Mouse (Mus musculus) gastrocnemius, postnatal 36 days (tissue): ENCODE results near the gene Wwc1. TPM values are rescaled to one million over a fixed set of nuclear protein-coding genes. Genes with fewer than 3 reads are reported as not detected.
"Not testable (repeated sequence)": the region's sequence is repeated elsewhere in the genome, so short reads cannot be mapped to it uniquely, and the experiment has no call there.

Source experiments
- DNase-seq, 2 experiments: peaks; one replicate each; pipeline ENCODE4 v3.0.0; 2022
- intact Hi-C: fragments of 180-260 bp; cut with DNase I; formaldehyde crosslinking; loops from one replicate; pipeline ENCODE4 v1.15.1; 2025
- total RNA-seq, 2 experiments: library from RNA; stranded (reverse); gene quantifications; 2 replicates each; pipeline ENCODE4 v1.2.3; 2021

The Wwc1 gene
- total RNA-seq, 2 experiments from 2014 or later = 0.31 TPM; not detected in 1

GRCm38 (mm10) chr11:35893454-35893853 is 86.9 kb downstream of the Wwc1 start:
- intact Hi-C loops = no loop called here

GRCm38 (mm10) chr11:35893018-35893421 is 87.3 kb downstream of the Wwc1 start:
- intact Hi-C loops = no loop called here
- DNase-seq = no peak

More at GRCm38 (mm10) chr11:35893454-35893853, 86.9 kb downstream of the Wwc1 start:
- no peak for DNase-seq

- DNase-seq = no peak
- intact Hi-C loops = no loop called here
Measured at GRCm38 (mm10) chr11:35892293-35892692, 88.0 kb downstream of the Wwc1 start.

- no peak for DNase-seq
- intact Hi-C loops = no loop called here
Measured at GRCm38 (mm10) chr11:35888790-35889189, 91.5 kb downstream of the Wwc1 start.

GRCm38 (mm10) chr11:35882777-35883176 is 97.5 kb downstream of the Wwc1 start:
- intact Hi-C loops = no loop called here
- DNase-seq = no peak

GRCm38 (mm10) chr11:35878559-35878897 is 101.8 kb downstream of the Wwc1 start:
- intact Hi-C loops = no loop called here

GRCm38 (mm10) chr11:35877651-35878558 is 102.4 kb downstream of the Wwc1 start:
- intact Hi-C loops = no loop called here
- DNase-seq = no peak

More at GRCm38 (mm10) chr11:35878559-35878897, 101.8 kb downstream of the Wwc1 start:
- no peak for DNase-seq

GRCm38 (mm10) chr11:35873624-35874244 is 106.6 kb downstream of the Wwc1 start:
- intact Hi-C loops = no loop called here
- DNase-seq = no peak

- DNase-seq = no peak
- intact Hi-C loops = no loop called here
Measured at GRCm38 (mm10) chr11:35870961-35871360, 109.4 kb downstream of the Wwc1 start.

- DNase-seq = no peak
- intact Hi-C loops = no loop called here
Measured at GRCm38 (mm10) chr11:35866140-35866539, 114.2 kb downstream of the Wwc1 start.

GRCm38 (mm10) chr11:35864981-35865604 is 115.2 kb downstream of the Wwc1 start:
- no peak for DNase-seq
- intact Hi-C loops = no loop called here

- intact Hi-C loops = no loop called here
- DNase-seq = no peak
Measured at GRCm38 (mm10) chr11:35863653-35864052, 116.7 kb downstream of the Wwc1 start.

- no peak for DNase-seq
Measured at GRCm38 (mm10) chr11:35857395-35858067, 122.8 kb downstream of the Wwc1 start.

GRCm38 (mm10) chr11:35856359-35857040 is 123.8 kb downstream of the Wwc1 start:
- intact Hi-C loops = no loop called here
- DNase-seq = no peak

More at GRCm38 (mm10) chr11:35857395-35858067, 122.8 kb downstream of the Wwc1 start:
- intact Hi-C loops = no loop called here

GRCm38 (mm10) chr11:35855567-35855966 is 124.8 kb downstream of the Wwc1 start:
- DNase-seq = no peak
- intact Hi-C loops = no loop called here

- intact Hi-C loops = no loop called here
Measured at GRCm38 (mm10) chr11:35854941-35855340, 125.4 kb downstream of the Wwc1 start.

GRCm38 (mm10) chr11:35853651-35854050 is 126.7 kb downstream of the Wwc1 start:
- DNase-seq = no peak
- intact Hi-C loops = no loop called here

More at GRCm38 (mm10) chr11:35854941-35855340, 125.4 kb downstream of the Wwc1 start:
- DNase-seq = no peak

GRCm38 (mm10) chr11:35852731-35853130 is 127.6 kb downstream of the Wwc1 start:
- intact Hi-C loops = no loop called here
- DNase-seq = no peak

GRCm38 (mm10) chr11:35844299-35844698 is 136.0 kb downstream of the Wwc1 start:
- no peak for DNase-seq
- intact Hi-C loops = loop anchor here (5.0 kb wide), 1 partner anchor 158 kb away; no protein-coding TSS in a partner anchor

GRCm38 (mm10) chr11:35842560-35842959 is 137.8 kb downstream of the Wwc1 start:
- intact Hi-C loops = loop anchor here (5.0 kb wide), 1 partner anchor 160 kb away; no protein-coding TSS in a partner anchor
- not testable (repeated sequence) for DNase-seq
